Mouse (Mus musculus): Measurements from ENCODE around the gene Dpep1.

DNA sequence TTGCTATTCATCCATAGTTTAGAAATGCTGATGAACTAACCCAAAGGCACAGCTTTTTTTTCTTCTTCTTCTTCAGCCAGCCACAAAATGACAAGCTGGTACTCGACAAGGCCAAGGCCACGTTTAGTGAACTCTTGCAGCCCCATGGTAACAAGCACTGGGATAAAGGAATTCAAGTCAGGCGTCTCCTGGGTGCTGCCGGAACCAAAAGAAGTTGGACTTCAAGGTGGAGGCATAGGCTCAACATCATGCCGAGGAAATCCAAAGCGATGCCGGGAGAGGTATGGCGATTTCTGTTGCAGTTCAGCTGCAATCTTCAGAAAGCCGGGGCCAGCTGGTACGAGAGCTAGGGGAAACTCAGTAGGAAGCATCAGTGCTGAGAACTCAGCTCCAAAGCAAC, 53.4 kb downstream of the Dpep1 start:
- TF ChIP-seq CTCF (IDR thresholded peaks at IDR 0.05; ENCODE audit: low read depth) (no peak), EP300 (IDR thresholded peaks at IDR 0.05; ENCODE audit: low read depth) (no peak)

Measured in heart, postnatal 0 days (tissue).